Comparison of ENCODE assay signal across 11 mouse cellular contexts in genomic region chr2:109559088-109560030, GRCm38 (mm10).
DNase-seq lines count a peak whose midpoint lies in the region; ATAC-seq and TF ChIP-seq lines count a peak whose summit lies in the region.
"Had no signal": no experiment of that assay in that cellular context is flagged by ENCODE, and none has a peak within 500 bp of the region (broad histone marks: within the 10 kb centered on the region; RNA-seq: fewer than 3 reads in every experiment).

No protein-coding gene starts in this region.

- DNase-seq in embryonic facial prominence, embryonic 14.5 days (ENCODE audit: low spot score), result peak; percentile 11
- no peak for DNase-seq in embryonic facial prominence, embryonic 10.5 days (ENCODE audit: low spot score)
- DNase-seq in left cerebral cortex, postnatal 10 days (ENCODE audit: extremely low spot score in 1 of 2, low spot score in 2 of 2), result peak; percentile 20 to 35
- DNase-seq in left cerebral cortex, adult 18-20 months (ENCODE audit: low spot score in 2 of 2), result no peak
- peak; percentile 23 to 48 for DNase-seq in layer of hippocampus, adult 2 months (ENCODE audit: low spot score in 2 of 2)
- DNase-seq: adrenal gland, postnatal 14 days; kidney, adult 8-10 months had no signal

- WGBS in embryonic facial prominence, embryonic 14.5 days, result 57% methylated on average over 9 of the region's 9 CpGs
- WGBS in embryonic facial prominence, embryonic 10.5 days, result 73% methylated on average over 9 of the region's 9 CpGs
- 46% methylated on average over 9 of the region's 9 CpGs for WGBS in forebrain, embryonic 16.5 days

- H3K4me1 ChIP-seq in embryonic facial prominence, embryonic 14.5 days (ENCODE audit: control insufficient read depth, insufficient read depth, low read length), result no peaks in the 10 kb centered on the region
- H3K4me1 ChIP-seq in embryonic facial prominence, embryonic 10.5 days, result peaks cover 8% of the 10 kb centered on the region
- H3K4me1 ChIP-seq in forebrain, embryonic 16.5 days (replicated peaks; ENCODE audit: control insufficient read depth, insufficient read depth, low read length), result no peaks in the 10 kb centered on the region
- H3K4me1 ChIP-seq: hindbrain, embryonic 13.5 days had no signal

- H3K36me3 ChIP-seq in embryonic facial prominence, embryonic 14.5 days (ENCODE audit: control insufficient read depth, insufficient read depth, low read length), result no peaks in the 10 kb centered on the region
- H3K36me3 ChIP-seq in embryonic facial prominence, embryonic 10.5 days (replicated peaks), result no peaks in the 10 kb centered on the region
- H3K36me3 ChIP-seq in forebrain, embryonic 16.5 days (ENCODE audit: control insufficient read depth, insufficient read depth), result no peaks in the 10 kb centered on the region
- H3K36me3 ChIP-seq: hindbrain, embryonic 13.5 days had no signal

- no peaks in the 10 kb centered on the region for H3K9me3 ChIP-seq in embryonic facial prominence, embryonic 14.5 days (ENCODE audit: control insufficient read depth, low read length)
- no peaks in the 10 kb centered on the region for H3K9me3 ChIP-seq in embryonic facial prominence, embryonic 10.5 days
- H3K9me3 ChIP-seq in forebrain, embryonic 16.5 days (ENCODE audit: control insufficient read depth, low read length), result no peaks in the 10 kb centered on the region
- H3K9me3 ChIP-seq: hindbrain, embryonic 13.5 days had no signal

- intact Hi-C loops in left cerebral cortex, postnatal 10 days (cut with DNase I), result no loop called here

- no peaks in the 10 kb centered on the region for H3K27me3 ChIP-seq in embryonic facial prominence, embryonic 14.5 days (replicated peaks; ENCODE audit: control insufficient read depth, insufficient read depth, low read length)
- no peaks in the 10 kb centered on the region for H3K27me3 ChIP-seq in embryonic facial prominence, embryonic 10.5 days (replicated peaks; ENCODE audit: low read depth, poor library complexity, severe bottlenecking)
- no peaks in the 10 kb centered on the region for H3K27me3 ChIP-seq in forebrain, embryonic 16.5 days (replicated peaks; ENCODE audit: control insufficient read depth, insufficient read depth, low read length)
- H3K27me3 ChIP-seq: hindbrain, embryonic 13.5 days had no signal

- H3K27ac ChIP-seq in embryonic facial prominence, embryonic 14.5 days (replicated peaks; ENCODE audit: low read depth, low read length), result no peak overlapping the region
- no peak overlapping the region for H3K27ac ChIP-seq in embryonic facial prominence, embryonic 10.5 days (replicated peaks)
- no peak overlapping the region for H3K27ac ChIP-seq in forebrain, embryonic 16.5 days (ENCODE audit: low read length)
- H3K27ac ChIP-seq in layer of hippocampus, adult 2 months, result no peak overlapping the region
- H3K27ac ChIP-seq: hindbrain, embryonic 13.5 days had no signal

- no peak overlapping the region for H3K4me3 ChIP-seq in embryonic facial prominence, embryonic 14.5 days (ENCODE audit: low read depth, low read length)
- no peak overlapping the region for H3K4me3 ChIP-seq in embryonic facial prominence, embryonic 10.5 days
- no peak overlapping the region for H3K4me3 ChIP-seq in forebrain, embryonic 16.5 days (replicated peaks; ENCODE audit: low read length)
- no peak overlapping the region for H3K4me3 ChIP-seq in layer of hippocampus, adult 2 months
- H3K4me3 ChIP-seq: hindbrain, embryonic 13.5 days had no signal

- peak; percentile 60 for ATAC-seq in embryonic facial prominence, embryonic 14.5 days (ENCODE audit: low read depth)
- peak; percentile 89 for ATAC-seq in forebrain, embryonic 16.5 days
- ATAC-seq in granulocyte monocyte progenitor cell, adult 5-6 weeks (replicated peaks; ENCODE audit: poor library complexity, severe bottlenecking), result no peak
- ATAC-seq in megakaryocyte progenitor cell, adult 5-6 weeks (replicated peaks; ENCODE audit: poor library complexity), result no peak

- no peak for TF ChIP-seq CTCF in layer of hippocampus, adult 2 months (conservative IDR thresholded peaks at IDR 0.05)

- H3K9ac ChIP-seq in embryonic facial prominence, embryonic 14.5 days (ENCODE audit: low read depth, low read length), result no peak overlapping the region
- H3K9ac ChIP-seq in forebrain, embryonic 16.5 days (replicated peaks; ENCODE audit: low read depth, low read length), result no peak overlapping the region
- H3K9ac ChIP-seq: hindbrain, embryonic 13.5 days had no signal

- H3K4me2 ChIP-seq in embryonic facial prominence, embryonic 14.5 days (ENCODE audit: low read depth, low read length), result no peak overlapping the region
- H3K4me2 ChIP-seq in forebrain, embryonic 16.5 days (ENCODE audit: low read length), result no peak overlapping the region
- H3K4me2 ChIP-seq: hindbrain, embryonic 13.5 days had no signal

Comparison
In these comparisons a context has a peak if more than half of its experiments do, and no peak if none do; other contexts are left out.
1. DNase-seq: peak in embryonic facial prominence, embryonic 14.5 days (single experiment), left cerebral cortex, postnatal 10 days (2 of 2) and layer of hippocampus, adult 2 months (2 of 2); none in embryonic facial prominence, embryonic 10.5 days (single experiment) and left cerebral cortex, adult 18-20 months (0 of 2).
2. ATAC-seq: peak in embryonic facial prominence, embryonic 14.5 days (single experiment) and forebrain, embryonic 16.5 days (single experiment); none in granulocyte monocyte progenitor cell, adult 5-6 weeks (single experiment) and megakaryocyte progenitor cell, adult 5-6 weeks (single experiment).